Mouse (Mus musculus) intestine, postnatal 0 days (tissue): Measurements from ENCODE around the gene Akap9. TPM values are rescaled to one million over a fixed set of nuclear protein-coding genes. Genes with fewer than 3 reads are reported as not detected.

Source experiments
- ATAC-seq: fragments of 200-750 bp; cut with Nextera tagmentation; 2 replicates; pipeline ENCODE4 v1.8.0; 2017; ENCODE audit warnings: mild to moderate bottlenecking, moderate TSS enrichment, moderate library complexity
- H3K27ac ChIP-seq: fragments of 300-500 bp; sonication (generic); 2 replicates; pipeline ENCODE4 v1.5.1; 2014; ENCODE audit warnings: mild to moderate bottlenecking, low read depth, low read length, moderate library complexity
- H3K27me3 ChIP-seq: fragments of 300-500 bp; sonication (generic); replicated peaks from 2 replicates; pipeline ENCODE4 v1.6.1; 2014; ENCODE audit warnings: low read length, mixed read lengths; ENCODE audit not compliant: control insufficient read depth, insufficient read depth
- H3K36me3 ChIP-seq: fragments of 300-500 bp; sonication (generic); 2 replicates; pipeline ENCODE4 v1.6.1; 2014; ENCODE audit warnings: mild to moderate bottlenecking, moderate library complexity; ENCODE audit not compliant: control insufficient read depth, insufficient read depth
- H3K4me1 ChIP-seq: fragments of 300-500 bp; sonication (generic); replicated peaks from 2 replicates; pipeline ENCODE4 v1.6.1; 2014; ENCODE audit warnings: antibody characterized with exemption, low read length, mixed read lengths; ENCODE audit not compliant: control insufficient read depth, insufficient read depth
- H3K4me2 ChIP-seq: fragments of 300-500 bp; sonication (generic); replicated peaks from 2 replicates; pipeline ENCODE4 v1.6.1; 2014; ENCODE audit warnings: low read depth, mild to moderate bottlenecking, moderate library complexity
- H3K4me3 ChIP-seq: fragments of 300-500 bp; sonication (generic); 2 replicates; pipeline ENCODE4 v1.5.1; 2014; ENCODE audit warnings: low read depth, low read length
- H3K9ac ChIP-seq: fragments of 300-500 bp; sonication (generic); 2 replicates; pipeline ENCODE4 v1.6.1; 2014; ENCODE audit warnings: mild to moderate bottlenecking, low read depth, low read length
- H3K9me3 ChIP-seq: fragments of 300-500 bp; sonication (generic); 2 replicates; pipeline ENCODE4 v1.6.1; 2016; ENCODE audit warnings: mixed run types; ENCODE audit not compliant: control insufficient read depth
- CTCF ChIP-seq: sonication (generic); IDR thresholded peaks from 2 replicates; pipeline ENCODE4 v1.5.1; 2016; ENCODE audit warnings: low read depth, mild to moderate bottlenecking, control low read depth, antibody characterized with exemption, moderate library complexity
- WGBS: fragments of 180-500 bp; shearing (Covaris S2); extraction: QIAGEN DNeasy Blood & Tissue Kit; methylation state at CpG from one replicate; pipeline ENCODE4 v1.1.7; 2014; 5-methylcytosine and 5-hydroxymethylcytosine counted together
- polyA plus RNA-seq: library from polyadenylated mRNA; unstranded; fragments of >200 nt; fragmentation: Nextera tagmentation; extraction: Ambion mirVana; gene quantifications from 2 replicates; pipeline ENCODE4 v1.2.1, GENCODE M21; 2015

Gene Akap9
- polyA plus RNA-seq, 1 experiment from 2014 or later = 79.1 TPM

DNA sequence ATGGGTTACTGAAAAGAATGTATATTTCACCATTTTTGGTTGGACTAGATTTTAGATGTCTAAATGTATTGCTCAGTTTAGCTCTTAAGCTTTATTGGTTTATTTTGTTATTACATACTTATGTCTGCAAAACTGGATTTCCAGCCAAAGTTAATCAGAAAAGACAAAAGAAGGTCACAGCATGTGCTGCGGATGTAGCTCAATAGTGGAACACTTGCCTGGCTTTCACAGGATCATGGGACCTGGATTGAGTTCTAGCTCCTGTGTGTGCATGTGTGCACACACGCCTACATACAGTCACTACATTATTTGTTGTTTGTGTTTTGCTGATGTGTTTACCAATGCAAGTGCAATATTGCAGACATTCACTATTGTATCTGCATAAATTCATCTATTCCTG is 5.5 kb upstream of the Akap9 start:
- no peak overlapping the region for H3K4me3 ChIP-seq
- 90% methylated on average over 2 of the region's 2 CpGs for WGBS
- no peak overlapping the region for H3K27ac ChIP-seq
- no peak for TF ChIP-seq CTCF
- no peaks in the 10 kb centered on the region for H3K9me3 ChIP-seq
- no peak overlapping the region for H3K9ac ChIP-seq
- H3K27me3 ChIP-seq = no peaks in the 10 kb centered on the region
- H3K4me1 ChIP-seq = no peaks in the 10 kb centered on the region
- no peak for ATAC-seq
- no peaks in the 10 kb centered on the region for H3K36me3 ChIP-seq
- H3K4me2 ChIP-seq = no peak overlapping the region

- Histone ChIP-seq H3K9ac (no peak overlapping the region), H3K36me3 (no peaks in the 10 kb centered on the region), H3K4me3 (no peak overlapping the region), H3K27ac (no peak overlapping the region), H3K4me2 (peak overlapping the region; percentile 87; the same call in 1 of the 2 replicates), H3K9me3 (no peaks in the 10 kb centered on the region), H3K27me3 (no peaks in the 10 kb centered on the region), H3K4me1 (peaks cover 12% of the 10 kb centered on the region; the same call in 1 of the 2 replicates)
- no peak for TF ChIP-seq CTCF
- ATAC-seq = no peak
- WGBS = 40% methylated on average over 4 of the region's 4 CpGs
These were observed 1.2 kb upstream of the Akap9 start for GRCm38 (mm10) chr5:3926666-3927065.

DNA sequence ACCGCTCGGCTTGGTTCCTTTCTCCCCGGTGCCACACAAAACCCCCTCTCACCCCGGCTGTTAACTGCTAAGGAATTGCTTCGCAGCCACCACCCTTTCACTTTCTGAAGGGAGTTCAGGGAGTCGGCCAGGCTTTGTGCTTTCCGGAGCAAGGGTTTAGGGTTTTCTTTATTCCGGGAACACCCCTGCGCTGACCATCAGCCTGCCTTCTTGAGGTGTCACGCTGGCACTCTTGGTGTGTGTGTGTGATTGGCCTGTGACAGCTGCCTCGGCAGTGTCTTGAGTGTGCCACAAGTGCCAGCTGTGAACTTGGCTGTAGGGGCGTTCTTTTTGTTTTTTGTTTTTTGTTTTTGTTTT is 814 bp downstream of the Akap9 start:
- peak overlapping the region; percentile 94 for H3K9ac ChIP-seq
- no peaks in the 10 kb centered on the region for H3K9me3 ChIP-seq
- WGBS = under 1% methylated on average over 12 of the region's 12 CpGs
- H3K27me3 ChIP-seq = no peaks in the 10 kb centered on the region
- H3K4me1 ChIP-seq = peaks cover 12% of the 10 kb centered on the region; the same call in 1 of the 2 replicates
- ATAC-seq = peak; percentile 55
- peak overlapping the region; percentile 87 for H3K4me2 ChIP-seq
- no peaks in the 10 kb centered on the region for H3K36me3 ChIP-seq
- no peak for TF ChIP-seq CTCF
- H3K27ac ChIP-seq = peak overlapping the region; percentile 91
- H3K4me3 ChIP-seq = peak overlapping the region; percentile 87

DNA sequence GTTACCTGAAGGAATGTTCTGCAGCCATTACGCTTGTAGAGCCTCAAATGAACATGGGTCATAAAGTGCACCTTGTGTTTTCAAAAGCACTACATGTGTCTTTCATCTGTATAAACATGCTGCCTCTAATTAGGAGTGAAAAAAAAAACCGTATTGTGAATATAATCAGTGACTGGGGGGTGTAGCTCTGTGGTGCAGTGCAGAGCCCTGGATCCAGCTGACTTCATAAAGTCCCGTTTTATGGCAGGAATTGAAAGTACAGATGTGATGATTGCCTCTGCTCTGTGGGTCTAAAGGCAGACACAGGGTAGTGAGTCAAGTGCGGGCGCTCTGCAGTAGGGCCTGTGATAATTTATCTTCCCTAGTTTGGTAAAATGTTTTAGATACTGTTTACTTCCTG is 2.9 kb downstream of the Akap9 start:
- Histone ChIP-seq H3K27me3 (no peaks in the 10 kb centered on the region), H3K27ac (no peak overlapping the region), H3K4me2 (no peak overlapping the region), H3K4me1 (peaks cover 12% of the 10 kb centered on the region; the same call in 1 of the 2 replicates), H3K36me3 (no peaks in the 10 kb centered on the region), H3K4me3 (no peak overlapping the region), H3K9me3 (no peaks in the 10 kb centered on the region), H3K9ac (no peak overlapping the region)
- WGBS = 40% methylated on average over 5 of the region's 5 CpGs
- no peak for TF ChIP-seq CTCF
- 0 out of 2 replicates have a peak, but pooled peaks have one; percentile 26 for ATAC-seq

- Histone ChIP-seq H3K9ac (no peak overlapping the region), H3K4me2 (no peak overlapping the region), H3K9me3 (no peaks in the 10 kb centered on the region), H3K27me3 (no peaks in the 10 kb centered on the region), H3K4me1 (peaks cover 14% of the 10 kb centered on the region; the same call in 1 of the 2 replicates), H3K36me3 (no peaks in the 10 kb centered on the region), H3K4me3 (no peak overlapping the region), H3K27ac (no peak overlapping the region)
- 86% methylated on average over 3 of the region's 3 CpGs for WGBS
- TF ChIP-seq CTCF = no peak; the same call in 1 of the 2 replicates
- ATAC-seq = no peak
These were observed 3.8 kb downstream of the Akap9 start for GRCm38 (mm10) chr5:3931636-3932035.

DNA sequence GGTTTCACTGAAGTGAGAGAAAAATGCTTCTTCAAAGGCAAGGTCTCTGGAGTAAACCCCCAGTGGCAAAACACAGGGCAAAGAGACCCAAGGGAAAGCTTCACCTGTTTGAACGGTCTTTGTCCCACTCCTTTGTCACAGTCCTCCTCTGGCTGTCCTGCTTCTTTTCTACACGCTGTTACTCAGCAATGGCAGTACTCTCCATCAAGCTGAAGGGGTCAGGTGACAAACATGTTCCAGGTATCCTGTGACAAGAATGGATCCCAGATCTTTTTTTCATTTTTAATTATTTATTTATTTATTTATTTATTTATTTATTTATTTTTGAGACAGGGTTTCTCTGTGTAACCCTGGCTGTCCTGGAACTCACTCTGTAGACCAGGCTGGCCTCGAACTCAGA is 5.7 kb downstream of the Akap9 start:
- Histone ChIP-seq H3K4me1 (peaks cover 18% of the 10 kb centered on the region; the same call in 1 of the 2 replicates), H3K27ac (no peak overlapping the region), H3K4me3 (no peak overlapping the region), H3K27me3 (no peaks in the 10 kb centered on the region), H3K9ac (no peak overlapping the region), H3K36me3 (no peaks in the 10 kb centered on the region), H3K4me2 (no peak overlapping the region), H3K9me3 (no peaks in the 10 kb centered on the region)
- TF ChIP-seq CTCF = no peak
- ATAC-seq = no peak
- WGBS = 96% methylated on average over 3 of the region's 3 CpGs

DNA sequence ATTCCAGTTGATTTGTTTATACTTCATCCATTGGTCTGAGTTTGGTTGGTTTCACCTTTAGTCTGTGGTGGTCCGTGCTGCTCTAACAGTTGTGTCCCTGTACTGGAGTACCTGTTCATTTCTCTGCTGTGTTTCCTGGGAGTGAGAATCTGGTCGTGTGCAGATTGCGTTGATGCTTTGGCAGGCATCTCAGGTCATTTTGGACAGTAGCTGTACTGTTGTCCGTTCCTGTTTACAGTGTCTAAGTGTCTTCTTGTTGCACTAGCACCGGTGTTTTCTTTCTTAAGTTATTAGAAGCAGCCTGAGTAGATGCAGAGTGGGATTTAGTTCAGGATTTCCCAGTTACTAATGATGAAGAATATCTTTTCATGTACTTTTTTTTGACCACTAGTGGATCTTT is 7.4 kb downstream of the Akap9 start:
- Histone ChIP-seq H3K27ac (no peak overlapping the region), H3K27me3 (no peaks in the 10 kb centered on the region), H3K4me1 (peaks cover 18% of the 10 kb centered on the region; the same call in 1 of the 2 replicates), H3K9ac (no peak overlapping the region), H3K4me3 (no peak overlapping the region), H3K36me3 (no peaks in the 10 kb centered on the region), H3K4me2 (no peak overlapping the region), H3K9me3 (no peaks in the 10 kb centered on the region)
- WGBS = 78% methylated on average over 5 of the region's 5 CpGs
- no peak for TF ChIP-seq CTCF
- ATAC-seq = no peak
